Mouse (Mus musculus) liver, embryonic 14.5 days (tissue): ENCODE measurements around the gene Itga3.

ENCODE experiments used
- CTCF ChIP-seq: IDR thresholded peaks from 2 replicates; pipeline ENCODE4 v1.5.1; 2016; ENCODE audit warnings: antibody characterized with exemption, low read depth, control low read depth
- EP300 ChIP-seq: IDR thresholded peaks from 2 replicates; pipeline ENCODE4 v1.6.1; 2016; ENCODE audit warnings: antibody characterized with exemption, low read depth

GRCm38 (mm10) chr11:95109000-95109399 lies 32.4 kb upstream of the Itga3 start:
- TF ChIP-seq CTCF (no peak), EP300 (no peak)
